Mouse (Mus musculus) midbrain, postnatal 0 days (tissue): ENCODE measurements at regions not wholly inside any gene's neighbourhood (a gene's known extent, or its start where the extent isn't known, plus 50 kb on each side); places are given as distances from the start of the nearest gene placed in this dataset.
A peak's percentile ranks its signal among the peaks of the same experiment; 100 is the strongest.

Experiments used
- ATAC-seq: fragments of 200-750 bp; cut with Nextera tagmentation; 2 replicates; pipeline ENCODE4 v1.8.0; 2017; ENCODE audit warnings: moderate number of reproducible peaks, mild to moderate bottlenecking, moderate TSS enrichment, moderate library complexity; ENCODE audit not compliant: low FRiP score
- DNase-seq: peaks from one replicate; pipeline ENCODE4 v3.0.0-alpha.2; 2015; ENCODE audit warnings: low spot score
- H3K27ac ChIP-seq: fragments of 300-500 bp; sonication (generic); 2 replicates; pipeline ENCODE4 v1.5.1; 2014; ENCODE audit warnings: low read depth, mild to moderate bottlenecking, low read length, mixed read lengths
- H3K27me3 ChIP-seq: fragments of 300-500 bp; sonication (generic); 2 replicates; pipeline ENCODE4 v1.6.1; 2014; ENCODE audit warnings: low read length, control low read depth, mixed read lengths; ENCODE audit not compliant: insufficient read depth
- H3K36me3 ChIP-seq: fragments of 300-500 bp; sonication (generic); 2 replicates; pipeline ENCODE4 v1.6.1; 2014; ENCODE audit warnings: low read length, control low read depth, mixed read lengths; ENCODE audit not compliant: insufficient read depth
- H3K4me1 ChIP-seq: fragments of 300-500 bp; sonication (generic); 2 replicates; pipeline ENCODE4 v1.6.1; 2014; ENCODE audit warnings: mild to moderate bottlenecking, control low read depth, antibody characterized with exemption, low read length, mixed read lengths; ENCODE audit not compliant: insufficient read depth
- H3K4me2 ChIP-seq: fragments of 300-500 bp; sonication (generic); 2 replicates; pipeline ENCODE4 v1.6.1; 2014; ENCODE audit warnings: low read depth, mild to moderate bottlenecking, low read length, mixed read lengths; ENCODE audit not compliant: poor library complexity, severe bottlenecking
- H3K4me3 ChIP-seq: fragments of 300-500 bp; sonication (generic); 2 replicates; pipeline ENCODE4 v1.5.1; 2014; ENCODE audit warnings: low read depth, mild to moderate bottlenecking, low read length, moderate library complexity
- H3K9ac ChIP-seq: fragments of 300-500 bp; sonication (generic); replicated peaks from 2 replicates; pipeline ENCODE4 v1.6.1; 2014; ENCODE audit warnings: mild to moderate bottlenecking, low read length, moderate library complexity, mixed read lengths; ENCODE audit not compliant: poor library complexity, severe bottlenecking
- H3K9me3 ChIP-seq: fragments of 300-500 bp; sonication (generic); 2 replicates; pipeline ENCODE4 v1.6.1; 2016; ENCODE audit warnings: low read length, control low read depth
- CTCF ChIP-seq: IDR thresholded peaks from 2 replicates; pipeline ENCODE4 v1.5.1; 2016; ENCODE audit warnings: antibody characterized with exemption, mild to moderate bottlenecking
- WGBS: fragments of 180-500 bp; shearing (Covaris S2); extraction: QIAGEN DNeasy Blood & Tissue Kit; methylation state at CpG from one replicate; pipeline ENCODE4 v1.1.7; 2014; 5-methylcytosine and 5-hydroxymethylcytosine counted together

GRCm38 (mm10) chr9:74384206-74384896 lies 274.2 kb downstream of the Wdr72 start:
- no peak for ATAC-seq

DNA sequence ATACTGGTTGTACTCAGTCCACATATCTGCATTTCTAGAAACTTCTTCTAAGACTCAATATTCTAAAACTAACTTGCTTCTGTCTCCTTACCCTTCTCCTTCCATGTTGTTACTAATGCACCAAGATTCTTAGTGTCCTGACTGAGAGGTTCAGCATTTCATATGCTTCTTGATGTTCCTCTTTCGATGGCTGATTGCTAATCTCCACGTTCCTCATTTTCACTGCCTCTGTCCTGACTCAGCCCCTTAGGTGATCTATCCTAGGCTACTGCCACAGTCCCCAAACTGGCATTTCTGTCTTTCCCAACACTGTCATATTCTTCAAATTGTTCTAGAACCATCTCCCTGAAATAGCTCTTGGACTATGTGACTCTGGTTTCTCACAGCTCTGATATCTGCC lies 315.4 kb downstream of the Wdr72 start:
- Histone ChIP-seq H3K36me3 (no peaks in the 10 kb centered on the region), H3K27ac (no peak overlapping the region), H3K9ac (no peak overlapping the region), H3K4me1 (no peaks in the 10 kb centered on the region), H3K27me3 (no peaks in the 10 kb centered on the region), H3K4me2 (no peak overlapping the region), H3K4me3 (no peak overlapping the region), H3K9me3 (no peaks in the 10 kb centered on the region)
- ATAC-seq, result no peak
- TF ChIP-seq CTCF, result no peak
- no peak for DNase-seq
- WGBS, result 81% methylated on average over 2 of the region's 2 CpGs

More at GRCm38 (mm10) chr9:74384206-74384896, 274.2 kb downstream of the Wdr72 start:
- no peak for TF ChIP-seq CTCF
- WGBS, result 23% methylated on average over 8 of the region's 8 CpGs
- no peaks in the 10 kb centered on the region for H3K9me3 ChIP-seq
- no peak overlapping the region for H3K27ac ChIP-seq
- H3K36me3 ChIP-seq, result no peaks in the 10 kb centered on the region
- no peaks in the 10 kb centered on the region for H3K4me1 ChIP-seq
- no peak overlapping the region for H3K4me2 ChIP-seq
- H3K27me3 ChIP-seq, result no peaks in the 10 kb centered on the region
- H3K4me3 ChIP-seq, result no peak overlapping the region
- DNase-seq, result peak; percentile 40
- H3K9ac ChIP-seq, result no peak overlapping the region

DNA sequence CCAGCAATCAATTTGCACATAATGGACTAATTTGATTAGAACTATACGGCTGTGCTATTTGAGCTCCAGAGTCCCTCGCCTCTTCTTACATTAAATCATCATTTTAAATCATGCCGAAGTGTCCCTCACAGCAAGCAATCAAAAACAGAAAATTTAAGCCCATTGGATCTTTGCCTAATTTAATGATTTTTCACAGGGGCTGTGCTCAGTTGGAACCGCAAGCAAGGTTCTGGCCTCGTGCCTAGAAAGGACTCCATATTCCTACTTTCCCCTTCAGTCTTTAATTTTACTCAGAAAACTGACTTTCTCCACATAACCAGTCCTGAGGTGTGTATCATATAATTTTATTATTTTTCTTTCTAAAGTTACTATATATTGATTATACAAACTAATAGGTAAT lies 339.8 kb downstream of the Wdr72 start:
- H3K4me2 ChIP-seq, result no peak overlapping the region
- H3K4me3 ChIP-seq, result no peak overlapping the region
- H3K9me3 ChIP-seq, result no peaks in the 10 kb centered on the region
- no peak overlapping the region for H3K27ac ChIP-seq
- H3K36me3 ChIP-seq, result no peaks in the 10 kb centered on the region
- no peak overlapping the region for H3K9ac ChIP-seq
- peak; percentile 50 for DNase-seq
- 66% methylated on average over 5 of the region's 5 CpGs for WGBS
- H3K4me1 ChIP-seq, result no peaks in the 10 kb centered on the region
- no peaks in the 10 kb centered on the region for H3K27me3 ChIP-seq
- no peak for TF ChIP-seq CTCF
- ATAC-seq, result no peak

GRCm38 (mm10) chr9:74461084-74461483 lies 350.9 kb downstream of the Wdr72 start:
- H3K4me3 ChIP-seq, result no peak overlapping the region
- H3K9ac ChIP-seq, result no peak overlapping the region
- no peaks in the 10 kb centered on the region for H3K9me3 ChIP-seq
- no peaks in the 10 kb centered on the region; the same call in 1 of the 2 replicates for H3K4me1 ChIP-seq
- ATAC-seq, result no peak
- no peak overlapping the region for H3K4me2 ChIP-seq
- no peak for DNase-seq
- WGBS, result 39% methylated on average over 2 of the region's 2 CpGs
- no peak overlapping the region for H3K27ac ChIP-seq
- TF ChIP-seq CTCF, result no peak
- no peaks in the 10 kb centered on the region for H3K36me3 ChIP-seq
- no peaks in the 10 kb centered on the region for H3K27me3 ChIP-seq

DNA sequence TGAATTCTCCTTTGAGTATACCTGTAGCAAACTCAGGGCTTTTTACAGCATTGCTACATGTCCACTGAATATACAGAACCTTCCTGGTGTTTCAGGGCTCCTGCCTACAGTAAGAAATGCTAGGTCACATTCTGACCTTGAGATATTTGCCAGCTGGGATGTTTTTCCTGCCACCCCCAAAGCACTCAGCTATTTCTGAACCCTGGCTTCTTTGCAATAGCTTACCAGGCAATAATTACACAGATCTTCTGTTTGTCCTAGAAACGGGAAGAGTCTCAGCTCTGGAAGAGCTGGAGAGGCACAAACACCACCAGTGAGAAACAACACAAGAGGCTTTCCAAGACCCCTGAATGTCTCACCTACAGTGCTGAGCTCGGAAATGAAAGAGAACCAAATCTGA lies 366.7 kb downstream of the Wdr72 start:
- H3K27me3 ChIP-seq, result no peaks in the 10 kb centered on the region
- H3K9me3 ChIP-seq, result no peaks in the 10 kb centered on the region
- no peaks in the 10 kb centered on the region for H3K36me3 ChIP-seq
- no peak for TF ChIP-seq CTCF
- DNase-seq, result no peak
- WGBS, result 63% methylated on average over 2 of the region's 2 CpGs
- ATAC-seq, result no peak
- no peak overlapping the region for H3K27ac ChIP-seq
- no peaks in the 10 kb centered on the region for H3K4me1 ChIP-seq
- H3K4me3 ChIP-seq, result no peak overlapping the region
- H3K4me2 ChIP-seq, result no peak overlapping the region
- no peak overlapping the region for H3K9ac ChIP-seq

DNA sequence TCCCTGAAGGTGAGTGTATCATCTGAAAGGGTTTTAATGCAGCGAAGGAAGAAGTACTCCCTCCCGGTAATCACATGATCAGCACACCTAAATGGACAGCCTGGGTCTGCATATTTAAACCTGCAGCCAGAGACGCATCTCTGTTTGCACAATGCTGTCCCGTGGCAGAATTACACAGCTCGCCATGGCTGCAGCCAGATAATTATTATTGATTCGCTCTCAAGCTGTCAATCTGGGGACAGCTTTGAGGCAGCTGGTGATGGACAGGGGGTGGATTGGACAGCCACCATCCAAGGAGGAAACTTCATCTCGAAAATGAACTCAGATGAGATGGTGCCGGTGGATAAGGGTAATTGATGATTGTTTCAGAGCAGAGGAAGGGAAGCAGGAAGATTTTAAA lies 369.1 kb downstream of the Wdr72 start:
- Histone ChIP-seq H3K4me2 (no peak overlapping the region), H3K4me1 (no peaks in the 10 kb centered on the region), H3K9ac (no peak overlapping the region), H3K4me3 (no peak overlapping the region), H3K27me3 (no peaks in the 10 kb centered on the region), H3K9me3 (no peaks in the 10 kb centered on the region), H3K36me3 (no peaks in the 10 kb centered on the region), H3K27ac (no peak overlapping the region)
- 69% methylated on average over 8 of the region's 8 CpGs for WGBS
- TF ChIP-seq CTCF, result no peak
- ATAC-seq, result no peak
- no peak for DNase-seq
